9 mouse cellular contexts compared by ENCODE assay signal in the genomic region with DNA sequence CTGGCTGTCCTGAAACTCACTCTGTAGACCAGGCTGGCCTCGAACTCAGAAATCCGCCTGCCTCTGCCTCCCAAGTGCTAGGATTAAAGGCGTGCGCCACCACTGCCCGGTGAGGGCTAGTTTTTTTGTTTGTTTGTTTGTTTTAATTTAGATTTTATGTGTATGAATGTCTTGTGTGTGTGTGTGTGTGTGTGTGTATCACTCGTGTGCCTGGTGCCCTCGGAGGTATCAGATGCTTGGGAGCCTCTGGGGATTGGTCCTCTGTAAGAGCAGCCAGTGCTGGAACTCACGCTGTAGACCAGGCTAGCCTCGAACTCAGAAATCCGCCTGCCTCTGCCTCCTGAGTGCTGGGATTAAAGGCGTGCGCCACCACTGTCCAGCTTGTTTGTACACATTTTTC. TPM values are rescaled to one million over a fixed set of nuclear protein-coding genes. Genes with fewer than 3 reads are reported as not detected.
DNase-seq lines count a peak whose midpoint lies in the region; ATAC-seq and TF ChIP-seq lines count a peak whose summit lies in the region.
"Not testable (repeated sequence)": the region's sequence is repeated elsewhere in the genome, so short reads cannot be mapped to it uniquely, and the experiment has no call there.
"Had no signal": no experiment of that assay in that cellular context is flagged by ENCODE, and none has a peak within 500 bp of the region (broad histone marks: within the 10 kb centered on the region; RNA-seq: fewer than 3 reads in every experiment).

No protein-coding gene starts in this region.

- dilution Hi-C loops in CH12.LX (cut with MboI; ENCODE audit: extremely low pct_ligation_motif_present, extremely low pct_unique_long_range_greater_than_20kb, low sequenced_read_pairs): not testable (repeated sequence)

- H3K79me2 ChIP-seq in CH12.LX (replicated peaks; ENCODE audit: control insufficient read depth, extremely low read depth, insufficient read depth, poor library complexity, severe bottlenecking): not testable (repeated sequence)

- not testable (repeated sequence) for DNase-seq in CH12.LX (ENCODE audit: extremely low read depth); hindbrain, embryonic 11.5 days (ENCODE audit: low spot score); liver, embryonic 14.5 days (ENCODE audit: low read depth in 3 of 3, low spot score in 3 of 3); midbrain, embryonic 14.5 days

- H3K9ac ChIP-seq in CH12.LX (ENCODE audit: insufficient read depth, low read depth): peak overlapping the region; percentile 86
- H3K9ac ChIP-seq in forebrain, embryonic 15.5 days (replicated peaks): peak overlapping the region; percentile 71
- H3K9ac ChIP-seq in hindbrain, embryonic 11.5 days (ENCODE audit: low read depth, low read length): peak overlapping the region; percentile 58
- H3K9ac ChIP-seq in kidney, embryonic 16.5 days (replicated peaks; ENCODE audit: low read length): peak overlapping the region; percentile 79
- H3K9ac ChIP-seq in liver, embryonic 14.5 days (replicated peaks): peak overlapping the region; percentile 87
- peak overlapping the region; percentile 77 for H3K9ac ChIP-seq in midbrain, embryonic 14.5 days (replicated peaks; ENCODE audit: low read length)
- H3K9ac ChIP-seq in stomach, embryonic 14.5 days (replicated peaks; ENCODE audit: low read depth, low read length): peak overlapping the region; percentile 52

- WGBS in forebrain, embryonic 15.5 days: 69% methylated on average over 12 of the region's 12 CpGs
- WGBS in hindbrain, embryonic 11.5 days: 74% methylated on average over 12 of the region's 12 CpGs
- WGBS in kidney, embryonic 16.5 days: 72% methylated on average over 12 of the region's 12 CpGs
- 55% methylated on average over 12 of the region's 12 CpGs for WGBS in liver, embryonic 14.5 days (ENCODE audit: insufficient replicate concordance)
- WGBS in midbrain, embryonic 14.5 days: 70% methylated on average over 12 of the region's 12 CpGs
- 66% methylated on average over 12 of the region's 12 CpGs for WGBS in stomach, embryonic 14.5 days

- not testable (repeated sequence) for H3K27me3 ChIP-seq in CH12.LX (replicated peaks); forebrain, embryonic 15.5 days; hindbrain, embryonic 11.5 days (ENCODE audit: control insufficient read depth, insufficient read depth, low read length); kidney, embryonic 16.5 days (ENCODE audit: insufficient read depth, low read length); liver, embryonic 14.5 days (ENCODE audit: control insufficient read depth, insufficient read depth, low read length); midbrain, embryonic 14.5 days (ENCODE audit: control insufficient read depth, insufficient read depth, low read length); stomach, embryonic 14.5 days (ENCODE audit: control insufficient read depth, insufficient read depth, low read length)

- peaks cover 3 to 19% of the 10 kb centered on the region in 2 experiments for H3K36me3 ChIP-seq in CH12.LX (replicated peaks in 1 of 2; ENCODE audit: control insufficient read depth in 1 of 2, insufficient read depth in 1 of 2, low read length in 1 of 2)
- not testable (repeated sequence) for H3K36me3 ChIP-seq in forebrain, embryonic 15.5 days; hindbrain, embryonic 11.5 days (ENCODE audit: control insufficient read depth, insufficient read depth, low read length); kidney, embryonic 16.5 days (ENCODE audit: insufficient read depth, low read length); liver, embryonic 14.5 days (replicated peaks; ENCODE audit: control insufficient read depth, insufficient read depth, low read depth); midbrain, embryonic 14.5 days (ENCODE audit: control insufficient read depth, insufficient read depth, low read length); stomach, embryonic 14.5 days (ENCODE audit: control insufficient read depth, insufficient read depth, low read length)

- H3K4me1 ChIP-seq in CH12.LX (ENCODE audit: control insufficient read depth in 1 of 2, insufficient read depth in 2 of 2): peaks cover 16 to 53% of the 10 kb centered on the region in 2 experiments; a peak in 3 of 4 replicates
- not testable (repeated sequence) for H3K4me1 ChIP-seq in cortical plate, adult 2 months (ENCODE audit: control insufficient read depth, insufficient read depth, low read length); hindbrain, embryonic 11.5 days (replicated peaks; ENCODE audit: control insufficient read depth, insufficient read depth, low read length); kidney, embryonic 16.5 days (ENCODE audit: insufficient read depth, low read length); midbrain, embryonic 14.5 days (ENCODE audit: control insufficient read depth, insufficient read depth, low read length); stomach, embryonic 14.5 days (ENCODE audit: control insufficient read depth, insufficient read depth, low read length)
- peaks cover 17% of the 10 kb centered on the region for H3K4me1 ChIP-seq in forebrain, embryonic 15.5 days
- peaks cover 8 to 19% of the 10 kb centered on the region in 2 experiments; a peak in 3 of 4 replicates for H3K4me1 ChIP-seq in liver, embryonic 14.5 days (replicated peaks; ENCODE audit: control insufficient read depth in 2 of 2, insufficient read depth in 2 of 2, low read length in 1 of 2)

- not testable (repeated sequence) for H3K9me3 ChIP-seq in CH12.LX (replicated peaks; ENCODE audit: low read length); forebrain, embryonic 15.5 days; hindbrain, embryonic 11.5 days (ENCODE audit: control insufficient read depth, low read length); kidney, embryonic 16.5 days (ENCODE audit: low read length); liver, embryonic 14.5 days (ENCODE audit: control insufficient read depth, low read length); midbrain, embryonic 14.5 days (ENCODE audit: control insufficient read depth, low read length); stomach, embryonic 14.5 days (ENCODE audit: control insufficient read depth, low read depth, low read length)

- not testable (repeated sequence) for TF ChIP-seq RAD21 in CH12.LX (IDR thresholded peaks at IDR 0.05; ENCODE audit: low read depth, low read length)

- H3K27ac ChIP-seq in CH12.LX (ENCODE audit: insufficient read depth, low read depth): peak overlapping the region; percentile 90
- H3K27ac ChIP-seq in cortical plate, adult 2 months (ENCODE audit: insufficient read depth, low read length): peak overlapping the region; percentile 79
- H3K27ac ChIP-seq in forebrain, embryonic 15.5 days (replicated peaks): peak overlapping the region; percentile 100
- peak overlapping the region; percentile 95 for H3K27ac ChIP-seq in hindbrain, embryonic 11.5 days (ENCODE audit: low read depth, low read length)
- H3K27ac ChIP-seq in kidney, embryonic 16.5 days (ENCODE audit: low read length): peak overlapping the region; percentile 98
- H3K27ac ChIP-seq in liver, embryonic 14.5 days: peak overlapping the region; percentile 86
- peak overlapping the region; percentile 100 for H3K27ac ChIP-seq in midbrain, embryonic 14.5 days (replicated peaks; ENCODE audit: low read depth, low read length)
- peak overlapping the region; percentile 89 for H3K27ac ChIP-seq in stomach, embryonic 14.5 days (ENCODE audit: low read length)

- TF ChIP-seq POLR2A in CH12.LX (IDR thresholded peaks at IDR 0.05; ENCODE audit: low read depth, low read length); cortical plate, adult 2 months (IDR thresholded peaks at IDR 0.05; ENCODE audit: extremely low read depth, insufficient read depth, low read length): not testable (repeated sequence)

- peak overlapping the region; percentile 49 to 60 (median 58) for H3K4me3 ChIP-seq in CH12.LX (replicated peaks in 1 of 3; ENCODE audit: low read depth in 2 of 3, low read length in 2 of 3, poor library complexity in 1 of 3)
- H3K4me3 ChIP-seq in cortical plate, adult 2 months (ENCODE audit: insufficient read depth, low read length): peak overlapping the region; percentile 49
- H3K4me3 ChIP-seq in forebrain, embryonic 15.5 days: peak overlapping the region; percentile 66
- H3K4me3 ChIP-seq in hindbrain, embryonic 11.5 days (ENCODE audit: low read depth, low read length): peak overlapping the region; percentile 43
- peak overlapping the region; percentile 61 for H3K4me3 ChIP-seq in kidney, embryonic 16.5 days (ENCODE audit: low read length)
- H3K4me3 ChIP-seq in liver, embryonic 14.5 days (ENCODE audit: insufficient read depth in 1 of 2, low read depth in 2 of 2, low read length in 2 of 2): peak overlapping the region; percentile 68 to 87
- H3K4me3 ChIP-seq in midbrain, embryonic 14.5 days (replicated peaks; ENCODE audit: low read depth, low read length): peak overlapping the region; percentile 53
- H3K4me3 ChIP-seq in stomach, embryonic 14.5 days (ENCODE audit: low read depth, low read length): peak overlapping the region; percentile 47

- in situ Hi-C loops in CH12.LX (cut with MboI; ENCODE audit: low pct_ligation_motif_present, low pct_unique_long_range_greater_than_20kb, low sequenced_read_pairs): not testable (repeated sequence)

- not testable (repeated sequence) for TF ChIP-seq EP300 in CH12.LX (IDR thresholded peaks at IDR 0.05; ENCODE audit: low read length); liver, embryonic 14.5 days (IDR thresholded peaks at IDR 0.05; ENCODE audit: low read depth)

- peak; percentile 28 for ATAC-seq in forebrain, embryonic 15.5 days (replicated peaks)
- ATAC-seq in hindbrain, embryonic 11.5 days (ENCODE audit: low FRiP score): peak; percentile 34
- ATAC-seq in kidney, embryonic 16.5 days (ENCODE audit: low FRiP score, low TSS enrichment): peak; percentile 32; the same call in 1 of the 2 replicates
- ATAC-seq in liver, embryonic 14.5 days (ENCODE audit: insufficient read depth); stomach, embryonic 14.5 days (ENCODE audit: insufficient number of reproducible peaks, insufficient read depth, low FRiP score, low read depth): not testable (repeated sequence)
- ATAC-seq in midbrain, embryonic 14.5 days (ENCODE audit: low FRiP score, low TSS enrichment): peak; percentile 12; the same call in 1 of the 2 replicates

- TF ChIP-seq CTCF in CH12.LX (conservative IDR thresholded peaks at IDR 0.05 in 1 of 2, IDR thresholded peaks at IDR 0.05 in 1 of 2; ENCODE audit: low read depth in 2 of 2, low read length in 2 of 2); cortical plate, adult 2 months (IDR thresholded peaks at IDR 0.05; ENCODE audit: extremely low read depth, insufficient read depth, low read length); liver, embryonic 14.5 days (IDR thresholded peaks at IDR 0.05; ENCODE audit: low read depth): not testable (repeated sequence)

- H3K4me2 ChIP-seq in CH12.LX (ENCODE audit: insufficient read depth, low read depth, poor library complexity, severe bottlenecking): peak overlapping the region; percentile 52; the same call in 1 of the 2 replicates
- H3K4me2 ChIP-seq in forebrain, embryonic 15.5 days (replicated peaks): peak overlapping the region; percentile 48
- peak overlapping the region; percentile 71 for H3K4me2 ChIP-seq in hindbrain, embryonic 11.5 days (replicated peaks; ENCODE audit: low read depth, low read length)
- peak overlapping the region; percentile 85 for H3K4me2 ChIP-seq in kidney, embryonic 16.5 days (replicated peaks; ENCODE audit: low read depth, low read length)
- H3K4me2 ChIP-seq in liver, embryonic 14.5 days (ENCODE audit: low read depth): peak overlapping the region; percentile 87
- peak overlapping the region; percentile 64 for H3K4me2 ChIP-seq in midbrain, embryonic 14.5 days (ENCODE audit: low read length)
- peak overlapping the region; percentile 71 for H3K4me2 ChIP-seq in stomach, embryonic 14.5 days (replicated peaks; ENCODE audit: low read depth, low read length)

RNA-seq across cellular contexts. Expression of gene Anp32e, which starts 22.5 kb away (rescaled TPM):
- total RNA-seq in CH12.LX (2012; rRNA removed) (85.2 and 126 TPM in 2 replicates), CH12.LX (2014; rRNA removed) (64.8 and 74.2 TPM in 2 replicates)
- 439 and 608 TPM in 2 replicates for polyA plus RNA-seq in CH12.LX (2012; ENCODE audit: insufficient read length, low read depth)
- polyA plus RNA-seq in cortical plate, adult 2 months (2012; rRNA removed): 69.8 and 85.5 TPM in 2 replicates
- 196 and 207 TPM in 2 replicates for polyA plus RNA-seq in forebrain, embryonic 15.5 days (2015; fragmentation: Nextera tagmentation; extraction: Ambion mirVana)
- 114 and 133 TPM in 2 replicates for polyA plus RNA-seq in hindbrain, embryonic 11.5 days (2014; fragmentation: Nextera tagmentation; extraction: Ambion mirVana)
- 206 and 252 TPM in 2 replicates for polyA plus RNA-seq in kidney, embryonic 16.5 days (2015; fragmentation: Nextera tagmentation; extraction: Ambion mirVana)
- polyA plus RNA-seq in liver, embryonic 14.5 days (2012; rRNA removed): 39.5 and 104 TPM in 2 replicates
- 39.5 and 45.3 TPM in 2 replicates for polyA plus RNA-seq in liver, embryonic 14.5 days (2014; fragmentation: Nextera tagmentation; extraction: Ambion mirVana)
- polyA plus RNA-seq in midbrain, embryonic 14.5 days (2014; fragmentation: Nextera tagmentation; extraction: Ambion mirVana): 45.4 and 50.1 TPM in 2 replicates
- 54.2 and 61.7 TPM in 2 replicates for polyA plus RNA-seq in stomach, embryonic 14.5 days (2014; fragmentation: Nextera tagmentation; extraction: Ambion mirVana)

RNA-seq across cellular contexts. Expression of gene Plekho1, which starts 44.2 kb away (rescaled TPM):
- total RNA-seq in CH12.LX (2012; rRNA removed): 23.0 and 24.6 TPM in 2 replicates
- 22.2 and 22.3 TPM in 2 replicates for total RNA-seq in CH12.LX (2014; rRNA removed)
- 18.6 and 23.4 TPM in 2 replicates for polyA plus RNA-seq in CH12.LX (2012; ENCODE audit: insufficient read length, low read depth)
- polyA plus RNA-seq in cortical plate, adult 2 months (2012; rRNA removed): 133 and 134 TPM in 2 replicates
- 87.6 and 90.5 TPM in 2 replicates for polyA plus RNA-seq in forebrain, embryonic 15.5 days (2015; fragmentation: Nextera tagmentation; extraction: Ambion mirVana)
- 70.0 and 73.7 TPM in 2 replicates for polyA plus RNA-seq in hindbrain, embryonic 11.5 days (2014; fragmentation: Nextera tagmentation; extraction: Ambion mirVana)
- polyA plus RNA-seq in kidney, embryonic 16.5 days (2015; fragmentation: Nextera tagmentation; extraction: Ambion mirVana): 29.0 and 32.8 TPM in 2 replicates
- polyA plus RNA-seq in liver, embryonic 14.5 days (2012; rRNA removed): 6.1 and 9.0 TPM in 2 replicates
- 3.6 and 5.4 TPM in 2 replicates for polyA plus RNA-seq in liver, embryonic 14.5 days (2014; fragmentation: Nextera tagmentation; extraction: Ambion mirVana)
- 63.5 and 70.6 TPM in 2 replicates for polyA plus RNA-seq in midbrain, embryonic 14.5 days (2014; fragmentation: Nextera tagmentation; extraction: Ambion mirVana)
- polyA plus RNA-seq in stomach, embryonic 14.5 days (2014; fragmentation: Nextera tagmentation; extraction: Ambion mirVana): 31.3 and 36.3 TPM in 2 replicates

RNA-seq across cellular contexts. Expression of gene Car14, which starts 47.1 kb away (rescaled TPM):
- 0.13 TPM in 2 replicates for total RNA-seq in CH12.LX (2012; rRNA removed)
- not detected in 2 replicates for total RNA-seq in CH12.LX (2014; rRNA removed)
- 0.36 and 0.97 TPM in 2 replicates for polyA plus RNA-seq in CH12.LX (2012; ENCODE audit: insufficient read length, low read depth)
- 19.9 and 22.3 TPM in 2 replicates for polyA plus RNA-seq in cortical plate, adult 2 months (2012; rRNA removed)
- polyA plus RNA-seq in forebrain, embryonic 15.5 days (2015; fragmentation: Nextera tagmentation; extraction: Ambion mirVana): 10.5 and 14.0 TPM in 2 replicates
- polyA plus RNA-seq in hindbrain, embryonic 11.5 days (2014; fragmentation: Nextera tagmentation; extraction: Ambion mirVana): 26.5 and 27.8 TPM in 2 replicates
- 21.0 and 22.5 TPM in 2 replicates for polyA plus RNA-seq in kidney, embryonic 16.5 days (2015; fragmentation: Nextera tagmentation; extraction: Ambion mirVana)
- 4.8 and 5.3 TPM in 2 replicates for polyA plus RNA-seq in liver, embryonic 14.5 days (2012; rRNA removed)
- polyA plus RNA-seq in liver, embryonic 14.5 days (2014; fragmentation: Nextera tagmentation; extraction: Ambion mirVana): 9.3 and 11.1 TPM in 2 replicates
- 2.1 and 8.6 TPM in 2 replicates for polyA plus RNA-seq in midbrain, embryonic 14.5 days (2014; fragmentation: Nextera tagmentation; extraction: Ambion mirVana)
- polyA plus RNA-seq in stomach, embryonic 14.5 days (2014; fragmentation: Nextera tagmentation; extraction: Ambion mirVana): 2.9 and 3.3 TPM in 2 replicates
- polyA plus RNA-seq: inflammation-experienced regulatory T-cells, adult 6 months had no signal

RNA-seq across cellular contexts. Expression of gene Aph1a, which starts 57.8 kb away (rescaled TPM):
- 63.8 and 69.4 TPM in 2 replicates for total RNA-seq in CH12.LX (2012; rRNA removed)
- total RNA-seq in CH12.LX (2014; rRNA removed): 45.5 and 46.6 TPM in 2 replicates
- 59.9 and 62.2 TPM in 2 replicates for polyA plus RNA-seq in CH12.LX (2012; ENCODE audit: insufficient read length, low read depth)
- 68.6 and 71.6 TPM in 2 replicates for polyA plus RNA-seq in cortical plate, adult 2 months (2012; rRNA removed)
- polyA plus RNA-seq in forebrain, embryonic 15.5 days (2015; fragmentation: Nextera tagmentation; extraction: Ambion mirVana): 31.3 and 39.8 TPM in 2 replicates
- polyA plus RNA-seq in hindbrain, embryonic 11.5 days (2014; fragmentation: Nextera tagmentation; extraction: Ambion mirVana): 28.5 and 34.0 TPM in 2 replicates
- 41.3 and 44.1 TPM in 2 replicates for polyA plus RNA-seq in kidney, embryonic 16.5 days (2015; fragmentation: Nextera tagmentation; extraction: Ambion mirVana)
- polyA plus RNA-seq in liver, embryonic 14.5 days (2012; rRNA removed): 26.2 and 28.6 TPM in 2 replicates
- 14.0 and 16.1 TPM in 2 replicates for polyA plus RNA-seq in liver, embryonic 14.5 days (2014; fragmentation: Nextera tagmentation; extraction: Ambion mirVana)
- 34.7 and 68.9 TPM in 2 replicates for polyA plus RNA-seq in midbrain, embryonic 14.5 days (2014; fragmentation: Nextera tagmentation; extraction: Ambion mirVana)
- polyA plus RNA-seq in stomach, embryonic 14.5 days (2014; fragmentation: Nextera tagmentation; extraction: Ambion mirVana): 32.7 and 40.2 TPM in 2 replicates

RNA-seq across cellular contexts. Expression of gene BC028528, which starts 59.8 kb away (rescaled TPM):
- 15.6 and 17.2 TPM in 2 replicates for total RNA-seq in CH12.LX (2012; rRNA removed)
- total RNA-seq in CH12.LX (2014; rRNA removed): 40.6 and 54.0 TPM in 2 replicates
- polyA plus RNA-seq in CH12.LX (2012; ENCODE audit: insufficient read length, low read depth): 43.9 and 46.1 TPM in 2 replicates
- 14.2 and 15.6 TPM in 2 replicates for polyA plus RNA-seq in cortical plate, adult 2 months (2012; rRNA removed)
- polyA plus RNA-seq in forebrain, embryonic 15.5 days (2015; fragmentation: Nextera tagmentation; extraction: Ambion mirVana): 12.7 and 14.7 TPM in 2 replicates
- polyA plus RNA-seq in hindbrain, embryonic 11.5 days (2014; fragmentation: Nextera tagmentation; extraction: Ambion mirVana): 11.0 and 11.2 TPM in 2 replicates
- polyA plus RNA-seq in kidney, embryonic 16.5 days (2015; fragmentation: Nextera tagmentation; extraction: Ambion mirVana): 38.8 and 45.7 TPM in 2 replicates
- 3.2 and 5.1 TPM in 2 replicates for polyA plus RNA-seq in liver, embryonic 14.5 days (2012; rRNA removed)
- 3.8 and 5.1 TPM in 2 replicates for polyA plus RNA-seq in liver, embryonic 14.5 days (2014; fragmentation: Nextera tagmentation; extraction: Ambion mirVana)
- 11.1 and 14.9 TPM in 2 replicates for polyA plus RNA-seq in midbrain, embryonic 14.5 days (2014; fragmentation: Nextera tagmentation; extraction: Ambion mirVana)
- polyA plus RNA-seq in stomach, embryonic 14.5 days (2014; fragmentation: Nextera tagmentation; extraction: Ambion mirVana): 26.7 and 28.0 TPM in 2 replicates
